Mouse (Mus musculus): ENCODE measurements around the gene Setd7. TPM values are rescaled to one million over a fixed set of nuclear protein-coding genes. Genes with fewer than 3 reads are reported as not detected.
A peak's percentile ranks its signal among the peaks of the same experiment; 100 is the strongest.

Setd7 gene
- polyA plus RNA-seq, 1 experiment from 2014 or later: 1.0 TPM

- peaks cover 76% of the 10 kb centered on the region for H3K36me3 ChIP-seq
- H3K9ac ChIP-seq: no peak overlapping the region
- no peaks in the 10 kb centered on the region for H3K4me1 ChIP-seq
- no peak overlapping the region for H3K27ac ChIP-seq
- H3K4me2 ChIP-seq: no peak overlapping the region
- H3K4me3 ChIP-seq: no peak overlapping the region
- no peak for ATAC-seq
- no peaks in the 10 kb centered on the region for H3K9me3 ChIP-seq (replicated peaks)
- 88% methylated on average over 5 of the region's 5 CpGs for WGBS (ENCODE audit: insufficient replicate concordance)
- no peaks in the 10 kb centered on the region for H3K27me3 ChIP-seq (replicated peaks)
Observed at GRCm38 (mm10) chr3:51533573-51533972, 27.1 kb downstream of the Setd7 start.

GRCm38 (mm10) chr3:51532282-51532620, 28.4 kb downstream of the Setd7 start:
- no peak overlapping the region for H3K4me2 ChIP-seq
- H3K4me3 ChIP-seq: no peak overlapping the region
- peaks cover 74% of the 10 kb centered on the region for H3K36me3 ChIP-seq
- ATAC-seq: 0 out of 2 replicates have a peak, but pooled peaks have one; percentile 40
- 81% methylated on average over 5 of the region's 5 CpGs for WGBS (ENCODE audit: insufficient replicate concordance)
- no peaks in the 10 kb centered on the region for H3K4me1 ChIP-seq
- H3K27ac ChIP-seq: no peak overlapping the region
- H3K9ac ChIP-seq: no peak overlapping the region
- no peaks in the 10 kb centered on the region for H3K9me3 ChIP-seq (replicated peaks)
- H3K27me3 ChIP-seq (replicated peaks): no peaks in the 10 kb centered on the region

- 76% methylated on average over 13 of the region's 13 CpGs for WGBS (ENCODE audit: insufficient replicate concordance)
- no peaks in the 10 kb centered on the region for H3K4me1 ChIP-seq
- H3K36me3 ChIP-seq: peaks cover 78% of the 10 kb centered on the region
- no peak overlapping the region for H3K4me3 ChIP-seq
- 0 out of 2 replicates have a peak, but pooled peaks have one; percentile 15 for ATAC-seq
- no peak overlapping the region for H3K4me2 ChIP-seq
- no peak overlapping the region for H3K9ac ChIP-seq
- no peaks in the 10 kb centered on the region for H3K9me3 ChIP-seq (replicated peaks)
- no peaks in the 10 kb centered on the region for H3K27me3 ChIP-seq (replicated peaks)
- H3K27ac ChIP-seq: peak overlapping the region; percentile 22
Observed at GRCm38 (mm10) chr3:51531473-51532281, 29.0 kb downstream of the Setd7 start.

GRCm38 (mm10) chr3:51526891-51527290, 33.8 kb downstream of the Setd7 start:
- Histone ChIP-seq H3K4me1 (no peaks in the 10 kb centered on the region), H3K4me3 (no peak overlapping the region), H3K36me3 (peaks cover 87% of the 10 kb centered on the region), H3K27me3 (replicated peaks) (no peaks in the 10 kb centered on the region), H3K9ac (no peak overlapping the region), H3K9me3 (replicated peaks) (no peaks in the 10 kb centered on the region), H3K4me2 (no peak overlapping the region), H3K27ac (no peak overlapping the region)
- WGBS (ENCODE audit: insufficient replicate concordance): 84% methylated on average over 13 of the region's 13 CpGs
- ATAC-seq: no peak

- H3K36me3 ChIP-seq: peaks cover 85% of the 10 kb centered on the region
- H3K27ac ChIP-seq: no peak overlapping the region
- no peak overlapping the region for H3K4me2 ChIP-seq
- 82% methylated on average over 16 of the region's 16 CpGs for WGBS (ENCODE audit: insufficient replicate concordance)
- H3K4me1 ChIP-seq: no peaks in the 10 kb centered on the region
- no peak for ATAC-seq
- H3K27me3 ChIP-seq (replicated peaks): no peaks in the 10 kb centered on the region
- no peak overlapping the region for H3K9ac ChIP-seq
- no peak overlapping the region for H3K4me3 ChIP-seq
- H3K9me3 ChIP-seq (replicated peaks): no peaks in the 10 kb centered on the region
Observed at GRCm38 (mm10) chr3:51525186-51525785, 35.4 kb downstream of the Setd7 start.

- WGBS (ENCODE audit: insufficient replicate concordance): 89% methylated on average over 14 of the region's 14 CpGs
- no peak overlapping the region for H3K27ac ChIP-seq
Observed at GRCm38 (mm10) chr3:51521262-51521661, 39.4 kb downstream of the Setd7 start.

GRCm38 (mm10) chr3:51518763-51519121, 41.9 kb downstream of the Setd7 start:
- H3K9ac ChIP-seq: peak overlapping the region; percentile 43
- H3K9me3 ChIP-seq (replicated peaks): no peaks in the 10 kb centered on the region
- H3K4me3 ChIP-seq: peak overlapping the region; percentile 21
- peaks cover 33% of the 10 kb centered on the region for H3K4me1 ChIP-seq
- ATAC-seq: peak; percentile 69
- H3K36me3 ChIP-seq: peaks cover 44% of the 10 kb centered on the region
- WGBS (ENCODE audit: insufficient replicate concordance): 26% methylated on average over 8 of the region's 8 CpGs
- peak overlapping the region; percentile 59 for H3K4me2 ChIP-seq
- peak overlapping the region; percentile 77 for H3K27ac ChIP-seq
- no peaks in the 10 kb centered on the region for H3K27me3 ChIP-seq (replicated peaks)

More at GRCm38 (mm10) chr3:51521262-51521661, 39.4 kb downstream of the Setd7 start:
- H3K9me3 ChIP-seq (replicated peaks): no peaks in the 10 kb centered on the region
- no peaks in the 10 kb centered on the region for H3K27me3 ChIP-seq (replicated peaks)
- peaks cover 70% of the 10 kb centered on the region for H3K36me3 ChIP-seq
- H3K9ac ChIP-seq: no peak overlapping the region
- no peak overlapping the region for H3K4me3 ChIP-seq
- no peak overlapping the region for H3K4me2 ChIP-seq
- ATAC-seq: no peak
- peaks cover 33% of the 10 kb centered on the region for H3K4me1 ChIP-seq

GRCm38 (mm10) chr3:51517878-51518762, 42.6 kb downstream of the Setd7 start:
- peaks cover 38% of the 10 kb centered on the region for H3K36me3 ChIP-seq

GRCm38 (mm10) chr3:51517467-51517866, 43.2 kb downstream of the Setd7 start:
- Histone ChIP-seq H3K4me2 (peak overlapping the region; percentile 59), H3K27me3 (replicated peaks) (no peaks in the 10 kb centered on the region), H3K9me3 (replicated peaks) (no peaks in the 10 kb centered on the region), H3K4me1 (peaks cover 33% of the 10 kb centered on the region), H3K9ac (peak overlapping the region; percentile 43), H3K36me3 (peaks cover 32% of the 10 kb centered on the region), H3K27ac (peak overlapping the region; percentile 77; the same call in 1 of the 2 replicates), H3K4me3 (no peak overlapping the region)
- ATAC-seq: no peak
- 45% methylated on average over 4 of the region's 4 CpGs for WGBS (ENCODE audit: insufficient replicate concordance)

More at GRCm38 (mm10) chr3:51517878-51518762, 42.6 kb downstream of the Setd7 start:
- peak overlapping the region; percentile 21 for H3K4me3 ChIP-seq
- peak overlapping the region; percentile 59 for H3K4me2 ChIP-seq
- no peaks in the 10 kb centered on the region for H3K9me3 ChIP-seq (replicated peaks)
- no peaks in the 10 kb centered on the region for H3K27me3 ChIP-seq (replicated peaks)
- peak overlapping the region; percentile 77 for H3K27ac ChIP-seq
- peak; percentile 73 for ATAC-seq
- H3K4me1 ChIP-seq: peaks cover 33% of the 10 kb centered on the region
- 41% methylated on average over 12 of the region's 12 CpGs for WGBS (ENCODE audit: insufficient replicate concordance)
- H3K9ac ChIP-seq: peak overlapping the region; percentile 43

GRCm38 (mm10) chr3:51511983-51512382, 48.7 kb downstream of the Setd7 start:
- Histone ChIP-seq H3K4me3 (no peak overlapping the region), H3K36me3 (no peaks in the 10 kb centered on the region), H3K9ac (no peak overlapping the region), H3K27me3 (replicated peaks) (no peaks in the 10 kb centered on the region), H3K9me3 (replicated peaks) (no peaks in the 10 kb centered on the region), H3K4me2 (no peak overlapping the region), H3K4me1 (peaks cover 6% of the 10 kb centered on the region), H3K27ac (no peak overlapping the region)
- WGBS (ENCODE audit: insufficient replicate concordance): 88% methylated on average over 5 of the region's 5 CpGs
- no peak for ATAC-seq

GRCm38 (mm10) chr3:51510903-51511302, 49.8 kb downstream of the Setd7 start:
- no peaks in the 10 kb centered on the region for H3K27me3 ChIP-seq (replicated peaks)
- ATAC-seq: 0 out of 2 replicates have a peak, but pooled peaks have one; percentile 52
- peak overlapping the region; percentile 36 for H3K4me3 ChIP-seq
- H3K9me3 ChIP-seq (replicated peaks): no peaks in the 10 kb centered on the region
- peak overlapping the region; percentile 57 for H3K4me2 ChIP-seq
- no peak overlapping the region for H3K27ac ChIP-seq
- H3K36me3 ChIP-seq: no peaks in the 10 kb centered on the region
- H3K9ac ChIP-seq: 0 out of 2 replicates have a peak overlapping the region, but pooled peaks have one; percentile 24
- peaks cover 4% of the 10 kb centered on the region; the same call in 1 of the 2 replicates for H3K4me1 ChIP-seq
- WGBS (ENCODE audit: insufficient replicate concordance): 17% methylated on average over 8 of the region's 8 CpGs
